Mouse (Mus musculus): ENCODE results near the gene Sik2.

DNA sequence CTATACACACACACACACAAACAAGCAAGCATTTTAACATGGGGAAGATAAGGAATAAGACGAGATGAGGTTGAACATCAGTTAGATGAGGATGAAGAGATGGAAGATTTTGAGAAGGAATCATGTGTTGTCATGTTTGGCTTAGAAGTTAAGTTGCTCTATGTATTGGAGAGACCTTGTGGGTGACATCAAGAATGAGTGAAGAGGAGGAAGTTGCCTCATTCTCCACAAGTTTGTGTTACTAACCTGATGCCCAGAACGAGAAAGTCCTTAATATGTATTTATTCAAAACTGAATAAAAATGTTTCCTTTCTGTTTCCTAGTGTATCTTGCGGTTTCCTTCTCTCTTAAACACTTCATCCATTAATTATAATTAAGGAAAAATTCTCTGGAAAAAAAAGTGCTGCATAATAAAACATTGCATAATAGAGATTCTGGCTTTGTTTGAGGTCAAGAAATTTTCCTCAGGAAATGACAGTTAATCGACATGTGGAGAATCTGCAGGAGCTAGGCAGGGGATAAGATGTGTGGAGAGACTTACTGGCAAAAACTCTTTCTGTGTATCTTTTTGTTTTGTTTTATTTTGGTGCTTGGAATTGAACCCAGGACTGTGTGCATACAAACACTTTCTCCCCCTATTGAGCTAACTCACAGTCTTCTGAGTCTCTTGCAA, 12.4 kb upstream of the Sik2 start:
- TF ChIP-seq POLR2A (IDR thresholded peaks at IDR 0.05; ENCODE audit: insufficient read depth, low read length) (no peak), CTCF (IDR thresholded peaks at IDR 0.05; ENCODE audit: low read depth, low read length) (no peak)

All from ES-Bruce4 (cell line).